19 mouse cellular contexts compared by ENCODE assay signal in genomic region chr11:11856959-11857358, GRCm38 (mm10). TPM values are rescaled to one million over a fixed set of nuclear protein-coding genes. Genes with fewer than 3 reads are reported as not detected.
DNase-seq lines count a peak whose midpoint lies in the region; ATAC-seq and TF ChIP-seq lines count a peak whose summit lies in the region.
"Had no signal": no experiment of that assay in that cellular context is flagged by ENCODE, and none has a peak within 500 bp of the region (broad histone marks: within the 10 kb centered on the region; RNA-seq: fewer than 3 reads in every experiment).

No protein-coding gene starts in this region.

- H3K9me3 ChIP-seq in heart, embryonic 16.5 days (replicated peaks; ENCODE audit: control insufficient read depth, low read length), result 0 out of 2 replicates have a peak, but pooled peaks cover 4% of the 10 kb centered on the region
- H3K9me3 ChIP-seq in CH12.LX (replicated peaks; ENCODE audit: low read length), result peaks cover 4% of the 10 kb centered on the region
- H3K9me3 ChIP-seq in limb, embryonic 10.5 days (replicated peaks), result no peaks in the 10 kb centered on the region; the same call in 1 of the 2 replicates
- H3K9me3 ChIP-seq: midbrain, embryonic 13.5 days had no signal

- H3K9ac ChIP-seq in heart, embryonic 16.5 days (ENCODE audit: low read length), result no peak overlapping the region
- no peak overlapping the region for H3K9ac ChIP-seq in CH12.LX (ENCODE audit: insufficient read depth, low read depth)
- H3K9ac ChIP-seq: midbrain, embryonic 13.5 days had no signal

- peaks cover 10% of the 10 kb centered on the region for H3K4me1 ChIP-seq in heart, embryonic 16.5 days (ENCODE audit: control insufficient read depth, insufficient read depth, low read length)
- H3K4me1 ChIP-seq in CH12.LX (ENCODE audit: control insufficient read depth in 1 of 2, insufficient read depth in 2 of 2), result peaks cover 0 to 16% of the 10 kb centered on the region in 2 experiments; a peak in 2 of 4 replicates
- H3K4me1 ChIP-seq in limb, embryonic 10.5 days, result peaks cover 33% of the 10 kb centered on the region

- in situ Hi-C loops in CH12.LX (cut with MboI; ENCODE audit: low pct_ligation_motif_present, low pct_unique_long_range_greater_than_20kb, low sequenced_read_pairs), result no loop called here

- no peak overlapping the region for H3K4me3 ChIP-seq in heart, embryonic 16.5 days (ENCODE audit: low read length)
- no peak overlapping the region for H3K4me3 ChIP-seq in CH12.LX (replicated peaks in 1 of 3; ENCODE audit: low read depth in 2 of 3, low read length in 2 of 3, poor library complexity in 1 of 3)
- no peak overlapping the region for H3K4me3 ChIP-seq in limb, embryonic 10.5 days
- H3K4me3 ChIP-seq: layer of hippocampus, adult 2 months; left cerebral cortex, adult 2 months; midbrain, embryonic 13.5 days had no signal

- ATAC-seq in heart, embryonic 16.5 days (replicated peaks; ENCODE audit: extremely low read depth, insufficient read depth, low FRiP score), result no peak
- ATAC-seq: intestine, postnatal 0 days; midbrain, embryonic 13.5 days had no signal

- 83% methylated on average over 3 of the region's 3 CpGs for WGBS in heart, embryonic 16.5 days
- 97% methylated on average over 3 of the region's 3 CpGs for WGBS in limb, embryonic 10.5 days

- no peak for TF ChIP-seq RAD21 in CH12.LX (IDR thresholded peaks at IDR 0.05; ENCODE audit: low read depth, low read length)

- H3K36me3 ChIP-seq in heart, embryonic 16.5 days (ENCODE audit: control insufficient read depth, insufficient read depth), result no peaks in the 10 kb centered on the region
- no peaks in the 10 kb centered on the region for H3K36me3 ChIP-seq in CH12.LX (replicated peaks in 1 of 2; ENCODE audit: control insufficient read depth in 1 of 2, insufficient read depth in 1 of 2, low read length in 1 of 2)
- H3K36me3 ChIP-seq in limb, embryonic 10.5 days, result peaks cover 4% of the 10 kb centered on the region; the same call in 1 of the 2 replicates
- H3K36me3 ChIP-seq: midbrain, embryonic 13.5 days had no signal

- TF ChIP-seq EP300 in CH12.LX (IDR thresholded peaks at IDR 0.05; ENCODE audit: low read length), result no peak

- H3K27ac ChIP-seq in heart, embryonic 16.5 days (ENCODE audit: low read length), result 0 out of 2 replicates have a peak overlapping the region, but pooled peaks have one; percentile 17
- H3K27ac ChIP-seq in CH12.LX (ENCODE audit: insufficient read depth, low read depth), result no peak overlapping the region
- peak overlapping the region; percentile 67; the same call in 1 of the 2 replicates for H3K27ac ChIP-seq in limb, embryonic 10.5 days
- H3K27ac ChIP-seq: layer of hippocampus, adult 2 months; left cerebral cortex, adult 2 months had no signal

- no peak for DNase-seq in heart, postnatal 4 days
- DNase-seq in CH12.LX (ENCODE audit: extremely low read depth) (no peak), R1 (ENCODE audit: low read depth, low spot score) (peak; percentile 66)
- no peak for DNase-seq in limb, embryonic 10.5 days (ENCODE audit: low spot score)
- DNase-seq in layer of hippocampus, adult 18-20 months (ENCODE audit: low spot score in 2 of 2), result no peak
- no peak for DNase-seq in embryo, embryonic 10 days (ENCODE audit: low spot score)
- DNase-seq in right cerebral cortex, postnatal 4 days, result no peak
- DNase-seq: adrenal gland, postnatal 25 days; cerebellum, adult 9-10 months; embryo, embryonic 11 days; liver; lung, adult 2 months; thymus, adult 2 months had no signal

- no peaks in the 10 kb centered on the region for H3K79me2 ChIP-seq in CH12.LX (replicated peaks; ENCODE audit: control insufficient read depth, extremely low read depth, insufficient read depth, poor library complexity, severe bottlenecking)

- dilution Hi-C loops in CH12.LX (cut with MboI; ENCODE audit: extremely low pct_ligation_motif_present, extremely low pct_unique_long_range_greater_than_20kb, low sequenced_read_pairs), result no loop called here

- no peaks in the 10 kb centered on the region for H3K27me3 ChIP-seq in heart, embryonic 16.5 days (ENCODE audit: control insufficient read depth, insufficient read depth, low read length)
- no peaks in the 10 kb centered on the region for H3K27me3 ChIP-seq in CH12.LX (replicated peaks)
- no peaks in the 10 kb centered on the region for H3K27me3 ChIP-seq in limb, embryonic 10.5 days (ENCODE audit: low read depth, poor library complexity, severe bottlenecking)
- H3K27me3 ChIP-seq: midbrain, embryonic 13.5 days had no signal

- TF ChIP-seq POLR2A in CH12.LX (IDR thresholded peaks at IDR 0.05; ENCODE audit: low read depth, low read length), result no peak

- no peak overlapping the region for H3K4me2 ChIP-seq in heart, embryonic 16.5 days (ENCODE audit: low read depth, low read length)
- H3K4me2 ChIP-seq in CH12.LX (ENCODE audit: insufficient read depth, low read depth, poor library complexity, severe bottlenecking), result no peak overlapping the region
- H3K4me2 ChIP-seq: midbrain, embryonic 13.5 days had no signal

- TF ChIP-seq CTCF in CH12.LX (conservative IDR thresholded peaks at IDR 0.05 in 1 of 2, IDR thresholded peaks at IDR 0.05 in 1 of 2; ENCODE audit: low read depth in 2 of 2, low read length in 2 of 2), result no peak

TF ChIP-seq in CH12.LX, 34 proteins besides CTCF, POLR2A, EP300 and RAD21:
- TF ChIP-seq E2F4 (IDR thresholded peaks at IDR 0.05; ENCODE audit: insufficient replicate concordance, low read depth, low read length), result no peak
- TF ChIP-seq RCOR1 (conservative IDR thresholded peaks at IDR 0.05; ENCODE audit: low read depth, low read length), result no peak
- no peak for TF ChIP-seq CHD1 (IDR thresholded peaks at IDR 0.05; ENCODE audit: low read depth, low read length)
- TF ChIP-seq ZNF384 (IDR thresholded peaks at IDR 0.05; ENCODE audit: low read depth, low read length), result 0 out of 2 replicates have a peak, but pooled peaks have one; percentile 6

RNA-seq across cellular contexts. Expression of gene Ddc, which starts 41.0 kb away (rescaled TPM):
- 112 TPM in 2 replicates for polyA plus RNA-seq in heart, embryonic 16.5 days (2015; fragmentation: Nextera tagmentation; extraction: Ambion mirVana)
- 10 to 100 TPM; 44.6 to 51.4 TPM for total RNA-seq in heart, postnatal 4 days (2021)
- total RNA-seq in CH12.LX (2012; rRNA removed) (not detected in 2 replicates), CH12.LX (2014; rRNA removed) (0.17 and 0.19 TPM in 2 replicates)
- polyA plus RNA-seq in CH12.LX (2012; ENCODE audit: insufficient read length, low read depth), result 0.12 and 0.33 TPM in 2 replicates
- polyA plus RNA-seq in limb, embryonic 10.5 days (2016; fragmentation: Nextera tagmentation; extraction: Ambion mirVana), result 5.5 and 6.2 TPM in 2 replicates
- total RNA-seq in layer of hippocampus, adult 18-20 months (2021), result 1 to 10 TPM; 7.7 to 8.1 TPM
- total RNA-seq: hematopoietic stem cell, adult 5-6 weeks had no signal

RNA-seq across cellular contexts. Expression of gene Fignl1, which starts 48.2 kb away (rescaled TPM):
- 46.3 and 56.0 TPM in 2 replicates for polyA plus RNA-seq in heart, embryonic 16.5 days (2015; fragmentation: Nextera tagmentation; extraction: Ambion mirVana)
- 10 to 100 TPM; 18.7 to 19.9 TPM for total RNA-seq in heart, postnatal 4 days (2021)
- 82.8 and 98.5 TPM in 2 replicates for total RNA-seq in CH12.LX (2012; rRNA removed)
- 189 TPM in 2 replicates for total RNA-seq in CH12.LX (2014; rRNA removed)
- polyA plus RNA-seq in CH12.LX (2012; ENCODE audit: insufficient read length, low read depth), result 98.5 and 101 TPM in 2 replicates
- polyA plus RNA-seq in limb, embryonic 10.5 days (2016; fragmentation: Nextera tagmentation; extraction: Ambion mirVana), result 101 and 110 TPM in 2 replicates
- total RNA-seq in layer of hippocampus, adult 18-20 months (2021), result 1 to 10 TPM in 1 of 2 experiments, under 1 TPM in 1; 0.61 to 1.9 TPM

Comparison
In these comparisons a context has a peak if more than half of its experiments do, and no peak if none do; other contexts are left out.
1. RNA of gene Ddc, which starts 41.0 kb away (total RNA-seq): 44.6 to 51.4 TPM in heart, postnatal 4 days and 7.7 to 8.1 TPM in layer of hippocampus, adult 18-20 months; 0.17 to 0.19 TPM in CH12.LX; every median in the first group is over 4 times any median in the second.
2. RNA of gene Fignl1, which starts 48.2 kb away (total RNA-seq): 82.8 to 189 TPM in CH12.LX and 18.7 to 19.9 TPM in heart, postnatal 4 days; 0.61 to 1.9 TPM in layer of hippocampus, adult 18-20 months; every median in the first group is over 4 times any median in the second.